Mouse (Mus musculus) layer of hippocampus, adult 2 months (tissue): ENCODE results near the gene Ctsc. TPM values are rescaled to one million over a fixed set of nuclear protein-coding genes. Genes with fewer than 3 reads are reported as not detected.

Source experiments
- DNase-seq, 2 experiments: peaks; one replicate each; pipeline ENCODE4 v3.0.0; 2022; ENCODE audit warnings: low spot score in 2 of 2
- H3K27ac ChIP-seq: fragments of 200-600 bp; 2 replicates; pipeline ENCODE4 v1.8.1; 2022
- H3K4me3 ChIP-seq: fragments of 200-600 bp; 2 replicates; pipeline ENCODE4 v1.8.1; 2022; ENCODE audit warnings: mild to moderate bottlenecking
- CTCF ChIP-seq: fragments of 200-600 bp; conservative IDR thresholded peaks from 2 replicates; pipeline ENCODE4 v1.8.1; 2022; ENCODE audit warnings: antibody characterized with exemption, mild to moderate bottlenecking, moderate library complexity
- total RNA-seq, 2 experiments: library from RNA; stranded (reverse); gene quantifications; 2 replicates each; pipeline ENCODE4 v1.2.3; 2021

Gene Ctsc
- total RNA-seq, 2 experiments from 2014 or later: 13.2 to 15.3 TPM

- no peak for DNase-seq
- Histone ChIP-seq H3K4me3 (no peak overlapping the region), H3K27ac (no peak overlapping the region)
- TF ChIP-seq CTCF: no peak
Measured at GRCm38 (mm10) chr7:88269913-88270312, 8.0 kb upstream of the Ctsc start.

GRCm38 (mm10) chr7:88271531-88271930, 6.4 kb upstream of the Ctsc start:
- Histone ChIP-seq H3K4me3 (no peak overlapping the region), H3K27ac (no peak overlapping the region)
- TF ChIP-seq CTCF: no peak
- no peak for DNase-seq

- H3K4me3 ChIP-seq: peak overlapping the region; percentile 56
- H3K27ac ChIP-seq: peak overlapping the region; percentile 79
- no peak for TF ChIP-seq CTCF
- no peak for DNase-seq
Measured at GRCm38 (mm10) chr7:88276914-88277765, 745 bp upstream of the Ctsc start.

GRCm38 (mm10) chr7:88278628-88279196, 827 bp downstream of the Ctsc start:
- peak overlapping the region; percentile 79 for H3K27ac ChIP-seq
- DNase-seq: no peak
- no peak for TF ChIP-seq CTCF
- H3K4me3 ChIP-seq: peak overlapping the region; percentile 56

GRCm38 (mm10) chr7:88285276-88285675, 7.4 kb downstream of the Ctsc start:
- no peak for TF ChIP-seq CTCF
- no peak overlapping the region for H3K27ac ChIP-seq
- no peak overlapping the region for H3K4me3 ChIP-seq
- no peak for DNase-seq

GRCm38 (mm10) chr7:88291036-88291435, 13.2 kb downstream of the Ctsc start:
- no peak overlapping the region for H3K4me3 ChIP-seq
- no peak for TF ChIP-seq CTCF
- no peak for DNase-seq
- H3K27ac ChIP-seq: no peak overlapping the region

GRCm38 (mm10) chr7:88292044-88292443, 14.2 kb downstream of the Ctsc start:
- Histone ChIP-seq H3K27ac (no peak overlapping the region), H3K4me3 (no peak overlapping the region)
- DNase-seq: no peak
- no peak for TF ChIP-seq CTCF

GRCm38 (mm10) chr7:88293907-88294306, 16.0 kb downstream of the Ctsc start:
- no peak for DNase-seq
- Histone ChIP-seq H3K4me3 (no peak overlapping the region), H3K27ac (no peak overlapping the region)
- no peak for TF ChIP-seq CTCF

- no peak for DNase-seq
- no peak for TF ChIP-seq CTCF
- Histone ChIP-seq H3K4me3 (no peak overlapping the region), H3K27ac (no peak overlapping the region)
Measured at GRCm38 (mm10) chr7:88295989-88296388, 18.1 kb downstream of the Ctsc start.

GRCm38 (mm10) chr7:88296932-88297331, 19.0 kb downstream of the Ctsc start:
- Histone ChIP-seq H3K27ac (no peak overlapping the region), H3K4me3 (no peak overlapping the region)
- TF ChIP-seq CTCF: no peak
- no peak for DNase-seq

GRCm38 (mm10) chr7:88305750-88306149, 27.9 kb downstream of the Ctsc start:
- Histone ChIP-seq H3K4me3 (no peak overlapping the region), H3K27ac (no peak overlapping the region)
- no peak for DNase-seq
- no peak for TF ChIP-seq CTCF

- H3K4me3 ChIP-seq: no peak overlapping the region
Measured at GRCm38 (mm10) chr7:88306725-88307124, 28.8 kb downstream of the Ctsc start.

GRCm38 (mm10) chr7:88310398-88311180, 32.7 kb downstream of the Ctsc start:
- no peak for TF ChIP-seq CTCF
- H3K27ac ChIP-seq: no peak overlapping the region
- no peak for DNase-seq
- no peak overlapping the region for H3K4me3 ChIP-seq

More at GRCm38 (mm10) chr7:88306725-88307124, 28.8 kb downstream of the Ctsc start:
- no peak overlapping the region for H3K27ac ChIP-seq
- no peak for TF ChIP-seq CTCF
- no peak for DNase-seq
